Mouse (Mus musculus): Measurements from ENCODE around the gene Cracr2a.

Gene Cracr2a

DNA sequence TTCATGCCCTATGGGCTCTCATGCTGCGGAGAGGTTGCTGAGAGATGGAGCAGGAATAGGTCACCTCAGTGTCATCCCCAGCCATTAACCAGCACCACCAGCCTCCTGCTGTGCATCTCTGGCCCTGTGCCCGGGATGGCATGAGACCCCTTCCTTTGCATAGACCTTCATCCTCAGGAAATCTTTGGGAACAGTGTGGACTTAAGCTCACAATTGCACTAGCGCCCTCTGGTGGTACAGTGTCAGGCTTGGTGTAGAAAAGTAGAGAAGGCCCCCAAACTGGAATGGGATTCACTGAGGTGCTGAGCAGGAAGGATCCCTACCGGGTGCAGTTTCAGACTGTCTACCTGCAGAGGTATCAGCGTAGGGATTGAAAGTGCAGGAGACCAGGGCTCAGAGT lies 64.0 kb downstream of the Cracr2a start:
- peak; percentile 77 for DNase-seq (ENCODE audit: low read depth, low spot score)

DNA sequence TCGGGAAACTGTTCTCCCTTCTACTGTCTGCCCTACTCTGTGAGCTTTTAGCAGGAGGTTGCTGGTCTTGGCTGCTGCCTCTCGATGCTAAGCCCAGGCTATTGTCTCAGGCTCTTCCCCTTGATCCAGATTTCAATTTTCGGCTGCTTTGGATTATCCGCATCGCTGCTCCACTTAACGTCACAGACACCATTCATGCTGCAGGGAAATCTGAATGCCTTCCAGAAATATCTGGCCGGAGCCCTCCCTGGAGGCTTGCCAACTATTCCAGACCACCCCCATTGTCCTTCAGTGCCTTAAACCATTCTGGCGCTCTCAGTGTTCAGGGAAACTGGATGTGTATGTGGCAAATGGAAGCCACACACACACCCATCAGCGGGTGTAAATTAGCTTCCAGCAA lies 66.3 kb downstream of the Cracr2a start:
- DNase-seq (ENCODE audit: low read depth, low spot score): no peak

DNA sequence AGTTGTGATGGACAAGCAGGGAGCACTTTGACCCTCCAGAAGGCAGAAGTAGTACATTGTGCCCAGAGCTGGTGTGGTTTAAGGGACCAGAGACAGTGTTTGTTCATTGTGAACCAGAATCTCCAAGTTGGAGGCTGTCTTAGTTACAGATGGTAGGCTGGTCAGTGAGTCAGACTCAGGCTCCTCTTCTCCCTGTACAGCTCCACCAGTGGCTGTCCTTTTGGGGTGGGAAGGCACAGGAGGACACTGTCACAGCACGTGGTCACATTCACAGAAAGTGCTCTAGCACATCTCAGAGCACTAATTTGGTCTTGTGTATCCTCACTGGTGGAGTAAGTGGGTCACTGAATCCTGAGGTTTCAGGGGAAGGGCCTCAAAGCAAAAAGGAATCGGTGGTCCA lies 68.1 kb downstream of the Cracr2a start:
- no peak for DNase-seq (ENCODE audit: low read depth, low spot score)

DNA sequence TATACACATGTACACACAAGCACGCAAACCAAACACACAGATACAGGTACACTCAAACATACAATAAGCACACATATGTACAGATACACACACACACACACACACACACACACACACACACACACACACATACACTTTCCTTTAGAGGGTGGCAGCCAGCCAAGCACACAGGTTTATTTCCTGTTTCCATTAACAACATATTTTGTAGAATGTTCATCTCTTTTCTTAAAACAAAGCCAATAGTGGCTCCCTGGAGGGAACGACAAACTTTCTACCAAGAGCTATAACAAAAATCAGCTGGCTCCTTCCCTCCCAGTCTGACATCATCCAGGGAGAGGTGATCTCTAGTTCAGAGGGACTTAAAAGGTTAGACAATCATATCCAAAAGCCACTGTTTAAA lies 73.7 kb downstream of the Cracr2a start:
- DNase-seq (ENCODE audit: low read depth, low spot score): no peak

DNA sequence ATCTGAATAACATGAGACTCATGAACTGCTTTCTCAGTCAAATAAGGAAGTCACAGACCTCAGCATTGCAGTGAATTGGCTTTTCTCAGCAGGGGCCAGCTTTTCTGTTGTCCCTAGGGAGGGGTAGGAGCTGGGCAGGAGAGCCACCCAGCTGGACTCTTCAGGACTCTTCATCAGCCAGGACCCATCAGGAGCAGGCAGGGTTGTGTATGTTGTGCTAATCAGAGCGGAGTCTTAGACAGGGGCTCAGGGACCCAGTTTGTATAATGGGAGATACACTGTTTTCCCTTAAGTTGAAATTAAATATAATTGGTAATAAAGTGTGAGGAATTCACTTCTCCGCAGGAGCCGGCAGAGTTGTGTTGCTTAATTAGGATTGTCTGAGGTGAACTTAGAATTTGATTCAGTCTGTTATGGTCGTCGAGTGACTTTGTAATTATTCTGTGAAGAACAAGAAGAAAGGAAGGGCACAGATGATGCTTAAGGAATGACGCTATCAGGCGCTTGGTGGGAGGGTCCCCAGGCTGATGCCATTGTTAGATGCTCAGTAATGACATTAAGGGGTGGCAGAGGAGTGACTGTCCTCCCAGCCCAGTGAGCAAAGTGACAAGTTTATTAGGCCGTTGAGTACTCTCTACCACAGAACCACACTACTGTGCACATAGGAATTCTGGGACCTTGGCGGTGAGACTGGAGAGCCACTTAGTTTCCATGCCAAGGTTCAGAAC lies 74.5 kb downstream of the Cracr2a start:
- DNase-seq (ENCODE audit: low read depth, low spot score): no peak

DNA sequence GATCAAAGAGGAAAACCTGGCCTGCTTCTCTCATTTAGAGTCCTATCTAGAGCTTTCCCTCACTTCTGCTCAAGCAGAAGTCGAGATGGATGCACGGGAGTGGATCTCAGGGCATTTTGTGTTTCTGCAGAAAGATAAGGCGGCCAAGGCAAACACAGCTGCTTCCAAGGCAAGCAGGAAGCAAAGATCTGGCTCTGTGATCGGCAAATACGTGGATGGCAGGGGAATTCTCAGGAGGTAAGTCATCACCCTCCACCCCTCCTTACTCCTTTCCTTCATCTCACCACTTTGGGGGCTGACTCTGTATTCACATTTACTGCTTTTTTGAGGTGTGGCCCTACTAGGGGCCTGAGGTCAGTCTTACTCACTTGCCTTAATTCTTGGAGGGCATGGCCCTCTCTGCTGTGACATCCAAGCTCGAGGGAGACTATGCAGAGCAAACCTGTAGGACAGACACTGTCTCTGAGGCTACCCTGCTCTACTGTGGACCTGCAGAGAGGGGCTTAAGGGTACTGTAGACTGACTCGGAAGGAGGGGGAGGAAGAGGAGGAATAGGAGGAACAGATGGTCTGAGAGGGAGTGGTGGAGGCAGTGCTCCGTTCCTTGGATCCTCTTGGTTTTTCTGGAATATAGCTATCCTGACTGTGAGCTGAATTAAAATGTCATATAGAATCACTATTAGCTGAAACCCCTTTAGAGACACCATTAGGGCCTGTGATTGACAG lies 80.1 kb downstream of the Cracr2a start:
- DNase-seq (ENCODE audit: low read depth, low spot score): no peak

DNA sequence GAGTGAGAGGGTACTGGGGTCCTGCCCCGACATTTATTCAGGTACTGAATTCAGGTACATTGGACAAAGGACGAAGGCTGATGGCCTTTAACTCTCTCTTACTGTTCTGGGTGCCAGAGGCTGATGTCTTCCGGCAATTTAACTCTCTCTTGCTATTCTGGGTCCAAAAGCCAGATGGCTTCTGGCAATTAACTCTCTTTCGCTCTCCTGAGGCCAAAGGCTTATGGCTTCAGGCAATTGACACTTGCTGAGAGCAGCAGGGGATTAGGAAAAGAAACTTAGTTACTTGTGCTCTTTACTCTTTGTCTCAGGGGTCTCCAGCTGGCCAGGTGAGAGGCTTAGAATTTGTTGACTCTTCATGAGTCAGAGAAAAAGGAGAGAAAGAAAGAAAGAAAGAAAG lies 94.8 kb downstream of the Cracr2a start:
- DNase-seq (ENCODE audit: low read depth, low spot score): no peak

DNA sequence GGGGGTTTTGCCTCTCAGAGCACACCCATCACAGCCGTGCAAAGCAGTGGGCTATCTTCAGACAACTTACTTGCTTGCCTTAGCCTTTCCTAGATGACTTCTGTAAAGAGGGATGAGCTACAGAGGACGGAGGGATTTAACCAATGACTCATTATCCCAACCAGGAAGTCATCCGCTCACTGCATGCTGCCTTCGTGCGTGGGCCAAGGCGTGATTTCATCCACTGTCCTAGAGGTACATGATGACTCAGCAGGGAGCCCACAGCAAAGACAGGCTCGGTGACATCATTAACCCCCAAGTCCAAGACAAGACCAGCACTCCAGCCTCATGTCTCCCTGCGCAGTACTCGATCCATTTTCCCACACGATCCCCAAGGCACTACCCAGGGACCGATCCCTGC lies 96.0 kb downstream of the Cracr2a start:
- no peak for DNase-seq (ENCODE audit: low read depth, low spot score)

DNA sequence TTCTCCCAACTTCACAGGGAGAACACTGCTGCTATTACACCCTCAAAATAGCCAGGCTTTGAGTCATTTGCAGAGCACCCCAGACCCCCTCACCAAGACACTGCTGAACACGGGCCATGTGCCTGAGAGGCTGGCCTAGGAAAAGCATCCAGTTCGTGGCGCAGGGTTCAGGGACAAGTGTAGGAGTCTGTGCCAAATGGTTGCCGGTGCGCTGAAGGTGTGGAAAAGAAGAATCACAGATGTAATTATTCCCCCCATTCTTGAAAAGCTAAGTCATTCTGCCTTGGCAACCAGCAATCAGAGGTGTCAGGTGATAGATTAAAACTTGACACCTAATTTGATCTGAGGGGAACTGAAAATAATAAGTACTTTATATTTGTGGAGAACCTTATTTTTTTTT lies 98.3 kb downstream of the Cracr2a start:
- no peak for DNase-seq (ENCODE audit: low read depth, low spot score)

DNA sequence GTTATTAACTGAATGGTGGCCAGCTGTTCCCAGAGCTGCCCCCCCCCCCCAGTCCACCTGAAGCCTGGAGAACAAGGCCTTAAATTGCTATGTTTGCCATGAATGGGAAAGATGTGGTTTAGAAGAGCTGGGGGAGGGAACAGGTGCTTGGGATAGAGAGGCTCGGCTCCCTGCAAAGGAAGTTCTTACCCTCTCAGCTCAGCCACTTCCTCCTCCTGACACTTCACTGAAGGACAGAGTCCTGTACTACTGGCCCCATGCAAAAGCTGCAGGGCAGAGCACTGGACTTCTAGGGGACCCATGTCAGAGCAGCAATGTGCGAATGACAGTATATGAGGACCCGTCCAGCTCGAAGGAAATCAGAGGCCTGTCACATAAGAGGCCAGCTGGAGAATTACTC lies 98.8 kb downstream of the Cracr2a start:
- no peak for DNase-seq (ENCODE audit: low read depth, low spot score)

DNA sequence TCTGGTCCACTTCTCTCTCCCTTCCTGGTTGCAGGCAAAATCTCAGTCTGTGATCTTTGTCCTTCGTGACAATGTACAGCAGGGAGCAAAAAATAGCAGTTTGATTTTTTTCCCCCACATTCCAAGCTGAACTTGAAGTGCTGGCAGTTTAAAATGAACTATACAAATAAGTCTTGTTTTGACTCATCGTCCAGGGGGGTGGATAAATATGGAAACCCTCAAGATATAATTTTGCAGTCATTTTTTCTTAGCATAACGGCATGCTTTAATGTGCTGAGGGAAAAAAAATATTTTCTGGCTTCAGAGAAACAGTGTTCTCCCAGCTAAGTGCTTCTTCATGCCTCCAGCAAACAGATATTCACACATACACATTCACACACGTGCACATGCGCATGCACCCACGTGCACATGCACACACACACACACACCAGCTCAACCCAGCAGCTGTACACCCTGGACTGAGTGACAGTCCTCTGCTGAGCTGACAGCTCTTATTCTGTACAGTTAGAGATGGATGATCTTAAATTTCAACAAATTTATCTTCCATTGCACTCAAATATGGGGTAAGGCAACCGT lies 100.7 kb downstream of the Cracr2a start:
- no peak for DNase-seq (ENCODE audit: low read depth, low spot score)

DNA sequence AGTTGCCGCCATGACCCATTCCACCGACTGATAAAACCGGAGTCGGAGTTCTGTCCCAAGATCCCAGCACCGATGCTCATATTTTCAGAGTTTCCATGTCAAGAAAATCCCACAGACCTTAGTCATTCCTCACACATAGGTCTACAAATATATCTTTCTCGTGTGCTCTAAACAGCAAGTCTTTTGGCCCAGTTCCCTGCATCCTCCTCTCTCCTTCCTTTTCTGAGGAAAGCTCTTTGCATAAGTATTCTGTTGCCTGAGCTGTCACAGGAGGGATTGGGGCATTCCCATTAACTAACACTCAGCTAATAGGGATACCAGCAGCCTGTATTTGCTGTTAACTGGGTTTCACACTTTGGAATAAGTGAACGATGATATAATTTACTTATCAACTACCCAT lies 102.1 kb downstream of the Cracr2a start:
- DNase-seq (ENCODE audit: low read depth, low spot score): no peak

DNA sequence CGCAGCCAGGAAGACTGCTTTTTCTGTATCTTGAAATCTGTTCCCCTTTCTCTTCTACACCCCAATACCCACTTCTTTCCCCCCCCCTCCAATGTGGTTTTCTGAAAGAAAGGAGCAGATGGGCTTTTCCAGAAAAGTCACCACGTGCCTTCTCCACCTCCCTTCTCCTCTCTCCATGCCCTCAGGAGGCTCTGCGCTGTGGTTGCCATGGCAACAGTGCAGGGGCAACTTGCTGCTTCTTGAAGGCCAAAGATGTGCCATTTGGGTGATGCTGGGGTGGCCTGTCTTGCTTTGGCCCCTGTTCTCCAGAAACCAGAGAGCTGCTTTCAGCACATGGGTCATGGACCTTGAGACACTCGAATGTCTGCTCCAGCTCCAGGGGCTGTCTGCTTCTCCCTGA lies 108.2 kb downstream of the Cracr2a start:
- peak; percentile 25 for DNase-seq (ENCODE audit: low read depth, low spot score)

DNA sequence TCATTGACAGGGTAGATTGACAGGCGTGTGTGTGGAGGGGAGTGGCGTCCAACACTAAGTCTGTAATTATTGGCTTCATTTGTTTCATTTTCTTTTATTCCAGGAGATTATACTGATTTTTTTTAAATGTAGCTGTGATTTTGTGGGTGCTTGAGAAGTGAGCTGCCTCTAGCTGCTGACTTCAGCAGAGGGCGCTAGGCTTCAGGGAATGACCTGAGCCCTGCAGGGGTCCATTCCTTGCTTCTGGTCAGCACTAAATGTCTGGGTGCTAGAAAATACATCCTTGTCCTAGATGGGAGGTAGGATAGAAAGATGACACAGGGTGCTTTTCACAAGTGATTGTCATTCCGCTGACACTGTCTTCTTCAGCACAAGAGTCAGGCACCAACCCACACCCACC lies 108.9 kb downstream of the Cracr2a start:
- DNase-seq (ENCODE audit: low read depth, low spot score): peak; percentile 29

DNA sequence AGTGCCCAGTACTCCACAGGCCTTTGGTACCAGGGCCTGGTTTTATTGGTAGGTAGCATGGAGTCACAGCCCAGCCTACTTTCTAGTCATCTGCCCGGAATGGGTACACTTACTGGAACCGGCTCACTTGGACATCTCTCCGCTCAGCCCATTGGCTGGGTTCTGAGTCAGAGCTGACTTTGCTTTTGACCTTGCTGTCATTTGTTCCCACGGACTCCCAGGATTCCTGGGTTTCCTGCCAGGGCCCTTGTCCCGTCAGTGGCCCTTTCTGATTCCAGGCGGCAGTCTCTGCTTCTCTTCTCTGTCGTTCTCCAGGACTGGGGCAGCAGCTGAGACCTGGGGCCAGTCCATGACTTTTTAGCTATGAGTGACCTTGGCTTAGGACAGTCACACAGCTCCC lies 110.9 kb downstream of the Cracr2a start:
- DNase-seq (ENCODE audit: low read depth, low spot score): no peak

DNA sequence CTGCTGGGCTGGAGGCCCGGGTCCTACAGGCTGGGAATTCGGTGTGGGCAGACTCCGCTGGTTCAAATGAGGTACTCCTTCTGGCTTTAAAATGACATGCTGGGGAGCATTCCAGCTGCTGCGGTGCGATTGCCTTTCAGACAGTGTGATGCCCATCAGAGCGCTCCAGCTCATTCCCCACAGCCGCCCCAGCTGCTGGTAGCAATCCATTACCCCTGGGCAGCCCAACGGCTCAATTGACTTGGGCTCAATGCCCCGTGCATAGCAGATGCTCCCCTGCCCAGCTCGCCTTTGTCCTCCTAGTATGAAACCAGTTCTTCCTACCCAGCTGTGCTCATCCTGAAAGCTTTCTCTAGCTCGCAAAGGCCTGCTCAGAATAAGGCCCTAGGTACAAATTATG lies 115.7 kb downstream of the Cracr2a start:
- DNase-seq (ENCODE audit: low read depth, low spot score): no peak

DNA sequence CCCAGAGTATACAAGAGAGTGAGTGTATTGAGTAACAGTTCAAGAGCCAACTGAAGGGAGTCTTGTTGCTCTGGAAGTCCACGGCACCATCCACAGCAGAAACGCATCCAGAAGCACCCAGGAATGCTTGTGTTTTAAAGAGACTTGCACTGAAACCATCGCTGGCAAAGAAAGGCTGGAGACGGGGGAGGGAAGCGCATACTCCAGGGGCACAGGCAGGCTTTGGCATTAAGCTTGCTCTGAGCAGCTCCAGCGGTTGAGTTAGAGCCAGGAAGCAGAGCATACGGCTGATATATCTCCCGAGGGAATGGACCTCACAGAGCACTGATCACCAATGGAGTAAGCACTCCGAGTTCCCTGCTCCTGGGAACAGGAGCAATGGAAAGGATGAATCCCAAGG lies 117.2 kb downstream of the Cracr2a start:
- no peak for DNase-seq (ENCODE audit: low read depth, low spot score)

DNA sequence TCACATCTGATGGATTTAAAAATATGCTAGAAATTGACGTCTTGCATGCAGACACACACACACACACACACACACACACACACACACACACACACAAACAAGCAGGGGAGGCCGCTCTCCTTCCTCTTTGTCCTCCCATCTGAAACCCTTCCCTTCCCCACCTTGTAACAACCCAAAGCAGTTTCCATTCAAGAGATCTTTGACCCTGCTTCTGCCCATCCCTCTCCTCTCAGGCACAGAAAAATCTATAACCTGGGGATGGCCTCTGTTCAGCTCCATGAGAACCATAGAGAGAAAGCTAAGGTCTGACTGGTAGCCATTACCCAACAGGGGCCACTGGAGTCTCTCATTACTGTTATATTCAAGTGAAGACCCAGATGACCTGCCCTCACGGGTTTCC lies 117.9 kb downstream of the Cracr2a start:
- no peak for DNase-seq (ENCODE audit: low read depth, low spot score)

DNA sequence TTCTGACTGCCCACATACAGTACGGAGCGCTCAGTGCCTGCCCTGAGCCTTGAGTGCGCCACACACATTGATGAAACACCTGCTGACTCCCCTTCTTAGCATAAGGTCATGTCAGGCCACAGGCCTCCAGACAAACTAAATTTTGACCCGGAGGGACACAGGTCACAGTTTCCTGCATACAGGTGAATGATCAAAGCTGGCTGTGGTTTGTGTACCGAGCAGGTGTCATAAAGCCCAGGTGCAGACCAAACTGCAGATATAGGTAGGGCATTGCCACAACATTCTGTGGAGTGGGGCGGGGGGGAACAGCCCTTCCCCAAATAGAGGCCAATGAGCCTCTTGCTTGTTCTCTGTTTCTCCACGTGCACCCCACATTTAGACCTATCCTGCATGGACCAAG lies 119.6 kb downstream of the Cracr2a start:
- DNase-seq (ENCODE audit: low read depth, low spot score): no peak

DNA sequence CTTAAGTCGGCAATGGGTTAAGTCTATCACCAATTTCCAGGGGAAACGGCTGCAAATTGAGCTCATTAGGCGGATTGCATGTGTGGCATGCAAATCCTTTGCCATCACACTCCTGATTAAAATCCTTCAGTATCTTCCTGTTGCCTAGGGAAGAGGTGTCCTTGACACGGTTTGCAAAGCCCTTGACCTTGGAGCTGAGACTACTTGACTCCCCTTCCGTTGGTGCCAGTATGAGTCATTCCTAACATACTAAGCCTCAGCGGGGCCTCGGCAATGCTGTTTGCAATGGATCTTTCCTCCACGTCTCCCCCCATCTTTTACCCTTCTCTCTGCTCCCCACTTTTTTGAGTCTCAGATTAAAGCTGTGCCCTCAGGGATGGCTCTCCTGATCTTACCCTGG lies 122.4 kb downstream of the Cracr2a start:
- peak; percentile 30 for DNase-seq (ENCODE audit: low read depth, low spot score)

DNA sequence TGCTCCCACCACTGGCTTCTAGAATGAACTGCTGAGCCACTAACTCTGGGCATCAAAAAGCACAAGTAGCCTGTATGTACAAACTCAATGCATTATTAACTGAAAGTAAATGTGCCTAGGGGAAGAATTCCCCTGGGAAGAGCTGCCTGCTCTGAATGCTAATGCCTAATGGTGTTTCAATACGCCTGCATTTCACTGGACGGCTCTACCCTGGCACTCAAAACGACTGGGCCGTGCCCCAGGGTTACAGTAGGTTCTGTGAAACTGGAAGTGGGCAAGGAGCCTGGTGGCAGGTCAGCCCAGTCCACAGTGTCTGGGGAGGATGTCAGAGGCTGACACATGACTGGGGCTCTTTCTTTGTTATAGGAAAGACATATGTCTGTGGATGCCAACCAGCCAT lies 123.8 kb downstream of the Cracr2a start:
- DNase-seq (ENCODE audit: low read depth, low spot score): no peak

DNA sequence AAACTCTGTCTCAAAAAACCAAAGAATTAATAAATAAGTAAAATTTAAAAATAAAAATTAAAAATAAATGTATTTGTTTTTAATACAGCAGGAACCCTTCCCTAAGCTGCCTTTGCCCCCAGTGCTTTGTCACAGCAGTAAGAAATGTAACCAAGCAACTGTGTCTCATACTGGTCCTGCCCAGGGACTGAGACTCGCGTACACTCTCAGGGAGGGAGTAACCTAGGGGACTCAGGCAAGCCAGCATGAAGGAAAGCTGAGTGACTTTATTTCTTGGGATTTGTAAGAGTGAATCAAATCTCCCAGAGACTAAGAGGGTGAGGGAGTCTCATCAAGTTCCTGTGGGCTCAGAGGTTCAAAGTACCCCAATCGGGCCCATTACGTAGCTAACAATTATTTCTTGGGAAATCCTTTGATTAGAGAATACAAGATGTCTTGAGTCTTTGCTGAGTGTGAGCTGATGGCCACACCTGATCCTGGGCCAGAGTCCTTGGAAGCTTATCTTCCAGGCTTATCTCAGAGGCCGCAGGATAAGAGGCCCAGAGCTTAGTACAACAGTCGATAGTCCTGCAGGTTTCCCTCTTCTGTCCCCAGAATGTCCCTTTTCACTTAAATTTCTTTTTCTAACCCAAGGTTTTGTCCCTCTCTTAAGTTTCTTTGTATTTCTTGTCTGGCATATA lies 126.2 kb downstream of the Cracr2a start:
- DNase-seq (ENCODE audit: low read depth, low spot score): no peak

DNA sequence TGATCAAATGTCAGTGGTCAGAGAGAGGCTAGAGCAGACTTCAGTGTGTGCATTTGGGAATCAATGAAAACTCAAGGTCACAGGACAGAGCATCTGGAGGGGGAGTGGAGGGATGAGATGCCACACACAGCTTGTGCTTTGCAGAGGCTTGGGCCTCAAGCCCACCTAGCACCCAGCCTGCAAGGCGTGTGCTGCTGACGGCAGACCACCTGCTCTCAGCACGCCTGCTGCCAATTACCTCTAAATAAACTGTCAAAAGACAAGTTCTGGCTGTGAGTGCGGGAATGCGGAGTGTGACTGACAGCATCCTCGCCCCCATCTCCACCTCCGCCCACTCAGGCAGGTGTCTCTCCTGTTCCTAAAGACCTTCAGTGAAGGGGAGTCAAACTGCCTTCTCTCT lies 131.2 kb downstream of the Cracr2a start:
- DNase-seq (ENCODE audit: low read depth, low spot score): peak; percentile 21
